Mouse (Mus musculus) bone marrow macrophage, adult 2 months (primary cell): ENCODE data around the gene Magi2.

Experiments
- CTCF ChIP-seq: IDR thresholded peaks from 2 replicates; pipeline ENCODE4 v1.5.1; 2012; ENCODE audit warnings: low read depth, mild to moderate bottlenecking, low read length, moderate library complexity
- POLR2A ChIP-seq: IDR thresholded peaks from 2 replicates; pipeline ENCODE4 v1.6.1; 2012; ENCODE audit warnings: mild to moderate bottlenecking, low read depth, low read length, borderline replicate concordance

DNA sequence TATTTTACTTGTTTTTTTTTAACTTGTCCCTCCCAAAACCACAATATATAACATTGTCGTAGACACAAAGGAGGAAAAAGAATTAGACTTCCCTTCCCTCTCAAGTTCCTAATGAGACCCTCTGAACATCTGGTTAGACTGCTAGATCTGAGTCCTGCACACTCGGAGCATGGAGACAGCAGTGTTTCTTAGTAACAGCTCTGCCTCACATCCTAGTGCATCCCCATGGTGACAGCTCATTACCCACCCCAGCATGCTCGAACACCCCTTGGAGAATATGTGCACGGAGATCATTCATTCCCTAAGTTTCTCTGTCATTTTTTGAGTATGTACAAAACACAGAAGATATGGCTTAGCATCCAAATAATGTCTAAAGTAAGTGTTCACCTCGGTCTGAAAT, 1317.5 kb downstream of the Magi2 start:
- TF ChIP-seq CTCF (no peak), POLR2A (no peak)
